Comparison of ENCODE assay signal across 13 mouse cellular contexts in genomic region chr11:71390151-71390550, GRCm38 (mm10).
DNase-seq lines count a peak whose midpoint lies in the region; ATAC-seq and TF ChIP-seq lines count a peak whose summit lies in the region.
"Had no signal": no experiment of that assay in that cellular context is flagged by ENCODE, and none has a peak within 500 bp of the region (broad histone marks: within the 10 kb centered on the region; RNA-seq: fewer than 3 reads in every experiment).

No protein-coding gene starts in this region.

- H3K27me3 ChIP-seq in kidney, embryonic 15.5 days, result no peaks in the 10 kb centered on the region
- H3K27me3 ChIP-seq in hindbrain, embryonic 11.5 days (ENCODE audit: control insufficient read depth, insufficient read depth, low read length), result no peaks in the 10 kb centered on the region
- H3K27me3 ChIP-seq in hindbrain, postnatal 0 days (ENCODE audit: insufficient read depth, low read length), result no peaks in the 10 kb centered on the region
- no peaks in the 10 kb centered on the region for H3K27me3 ChIP-seq in neural tube, embryonic 12.5 days (replicated peaks)
- H3K27me3 ChIP-seq: embryonic facial prominence, embryonic 12.5 days; liver, embryonic 13.5 days; megakaryocyte, embryonic 14.5 days had no signal

- no peaks in the 10 kb centered on the region for H3K36me3 ChIP-seq in kidney, embryonic 15.5 days
- H3K36me3 ChIP-seq in hindbrain, embryonic 11.5 days (ENCODE audit: control insufficient read depth, insufficient read depth, low read length), result no peaks in the 10 kb centered on the region
- H3K36me3 ChIP-seq in hindbrain, postnatal 0 days (ENCODE audit: insufficient read depth, low read length), result no peaks in the 10 kb centered on the region
- no peaks in the 10 kb centered on the region for H3K36me3 ChIP-seq in neural tube, embryonic 12.5 days
- H3K36me3 ChIP-seq: embryonic facial prominence, embryonic 12.5 days; G1E; liver, embryonic 13.5 days had no signal

- 65% methylated on average over 3 of the region's 3 CpGs for WGBS in kidney, embryonic 15.5 days
- WGBS in hindbrain, embryonic 11.5 days, result 74% methylated on average over 3 of the region's 3 CpGs
- 47% methylated on average over 3 of the region's 3 CpGs for WGBS in hindbrain, postnatal 0 days
- WGBS in neural tube, embryonic 12.5 days, result 63% methylated on average over 3 of the region's 3 CpGs

- TF ChIP-seq CTCF in hindbrain, postnatal 0 days (IDR thresholded peaks at IDR 0.05; ENCODE audit: low read depth), result no peak

- no peak overlapping the region for H3K4me3 ChIP-seq in kidney, embryonic 15.5 days (replicated peaks)
- no peak overlapping the region for H3K4me3 ChIP-seq in hindbrain, embryonic 11.5 days (ENCODE audit: low read depth, low read length)
- H3K4me3 ChIP-seq in hindbrain, postnatal 0 days (ENCODE audit: low read length), result no peak overlapping the region
- no peak overlapping the region for H3K4me3 ChIP-seq in neural tube, embryonic 12.5 days
- H3K4me3 ChIP-seq: embryonic facial prominence, embryonic 12.5 days; liver, embryonic 13.5 days; megakaryocyte, embryonic 14.5 days had no signal

- H3K27ac ChIP-seq in kidney, embryonic 15.5 days, result 0 out of 2 replicates have a peak overlapping the region, but pooled peaks have one; percentile 28
- peak overlapping the region; percentile 33; the same call in 1 of the 2 replicates for H3K27ac ChIP-seq in hindbrain, embryonic 11.5 days (ENCODE audit: low read depth, low read length)
- H3K27ac ChIP-seq in hindbrain, postnatal 0 days, result peak overlapping the region; percentile 29; the same call in 1 of the 2 replicates
- H3K27ac ChIP-seq in neural tube, embryonic 12.5 days, result peak overlapping the region; percentile 15; the same call in 1 of the 2 replicates
- H3K27ac ChIP-seq: embryonic facial prominence, embryonic 12.5 days; liver, embryonic 13.5 days had no signal

- no peak overlapping the region for H3K9ac ChIP-seq in kidney, embryonic 15.5 days
- H3K9ac ChIP-seq in hindbrain, embryonic 11.5 days (ENCODE audit: low read depth, low read length), result no peak overlapping the region
- H3K9ac ChIP-seq in hindbrain, postnatal 0 days (replicated peaks; ENCODE audit: low read length), result no peak overlapping the region
- no peak overlapping the region for H3K9ac ChIP-seq in neural tube, embryonic 12.5 days
- H3K9ac ChIP-seq: embryonic facial prominence, embryonic 12.5 days; liver, embryonic 13.5 days had no signal

- H3K4me1 ChIP-seq in kidney, embryonic 15.5 days, result no peaks in the 10 kb centered on the region
- no peaks in the 10 kb centered on the region for H3K4me1 ChIP-seq in hindbrain, embryonic 11.5 days (replicated peaks; ENCODE audit: control insufficient read depth, insufficient read depth, low read length)
- H3K4me1 ChIP-seq in hindbrain, postnatal 0 days (ENCODE audit: insufficient read depth, low read length), result 0 out of 2 replicates have a peak, but pooled peaks cover 4% of the 10 kb centered on the region
- H3K4me1 ChIP-seq in neural tube, embryonic 12.5 days, result peaks cover 15% of the 10 kb centered on the region; the same call in 1 of the 2 replicates
- H3K4me1 ChIP-seq: embryonic facial prominence, embryonic 12.5 days; liver, embryonic 13.5 days; megakaryocyte, embryonic 14.5 days had no signal

- no peak overlapping the region for H3K4me2 ChIP-seq in kidney, embryonic 15.5 days
- H3K4me2 ChIP-seq in hindbrain, embryonic 11.5 days (replicated peaks; ENCODE audit: low read depth, low read length), result no peak overlapping the region
- H3K4me2 ChIP-seq in hindbrain, postnatal 0 days (ENCODE audit: low read depth, low read length), result no peak overlapping the region
- H3K4me2 ChIP-seq in neural tube, embryonic 12.5 days (replicated peaks), result peak overlapping the region; percentile 40
- H3K4me2 ChIP-seq: embryonic facial prominence, embryonic 12.5 days; liver, embryonic 13.5 days had no signal

- DNase-seq in kidney, adult 9 months, result no peak
- DNase-seq in hindbrain, embryonic 11.5 days (ENCODE audit: low spot score), result no peak
- DNase-seq in hindbrain, postnatal 0 days (ENCODE audit: low spot score), result peak; percentile 44
- no peak for DNase-seq in spleen, postnatal 4 days (ENCODE audit: low spot score in 2 of 2)
- DNase-seq: kidney, adult 2 months; liver, embryonic 13.5 days had no signal

- peak; percentile 62 for ATAC-seq in kidney, embryonic 15.5 days (replicated peaks; ENCODE audit: low FRiP score)
- no peak for ATAC-seq in hindbrain, embryonic 11.5 days (ENCODE audit: low FRiP score)
- peak; percentile 35; the same call in 1 of the 2 replicates for ATAC-seq in hindbrain, postnatal 0 days
- 0 out of 2 replicates have a peak, but pooled peaks have one; percentile 23 for ATAC-seq in neural tube, embryonic 12.5 days (ENCODE audit: low FRiP score, low read depth)
- ATAC-seq in erythroid progenitor cell, adult 5-6 weeks (replicated peaks; ENCODE audit: low FRiP score, poor library complexity, severe bottlenecking), result no peak
- ATAC-seq: lung, postnatal 0 days had no signal

- no peaks in the 10 kb centered on the region for H3K9me3 ChIP-seq in kidney, embryonic 15.5 days (replicated peaks)
- H3K9me3 ChIP-seq in hindbrain, embryonic 11.5 days (ENCODE audit: control insufficient read depth, low read length), result no peaks in the 10 kb centered on the region
- no peaks in the 10 kb centered on the region for H3K9me3 ChIP-seq in hindbrain, postnatal 0 days (ENCODE audit: low read length)
- H3K9me3 ChIP-seq in neural tube, embryonic 12.5 days, result no peaks in the 10 kb centered on the region
- H3K9me3 ChIP-seq: embryonic facial prominence, embryonic 12.5 days; liver, embryonic 13.5 days; megakaryocyte, embryonic 14.5 days had no signal

Comparison
In these comparisons a context has a peak if more than half of its experiments do, and no peak if none do; other contexts are left out.
1. ATAC-seq: peak in kidney, embryonic 15.5 days (single experiment), hindbrain, postnatal 0 days (single experiment) and neural tube, embryonic 12.5 days (single experiment); none in hindbrain, embryonic 11.5 days (single experiment) and erythroid progenitor cell, adult 5-6 weeks (single experiment).
2. Peak in every context shown above with its lines, with median percentiles within 50 percentile points of each other: H3K27ac ChIP-seq.